Mouse (Mus musculus): Measurements from ENCODE around the gene Fam193a. TPM values are rescaled to one million over a fixed set of nuclear protein-coding genes. Genes with fewer than 3 reads are reported as not detected.
A peak's percentile ranks its signal among the peaks of the same experiment; 100 is the strongest.

The Fam193a gene
- polyA plus RNA-seq, 1 experiment from 2014 or later, result 16.9 TPM

DNA sequence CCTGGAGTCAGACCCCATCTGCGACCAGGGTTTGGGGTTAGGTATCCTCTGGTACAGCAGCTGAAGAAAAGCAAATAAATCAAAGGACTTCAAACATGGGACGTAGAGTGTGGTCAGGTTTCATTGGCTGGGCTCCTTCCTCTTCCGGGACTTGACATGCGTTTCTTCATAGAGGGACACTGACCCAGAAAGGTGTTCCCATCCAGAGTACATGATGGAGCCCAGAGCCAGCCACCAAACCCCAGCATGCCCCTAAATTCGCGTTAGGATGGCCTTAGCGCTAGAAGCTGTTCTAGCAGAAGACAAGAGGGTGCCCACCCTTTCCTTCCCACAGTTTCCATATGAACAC lies 144.5 kb downstream of the Fam193a start:
- Histone ChIP-seq H3K4me1 (ENCODE audit: control insufficient read depth, insufficient read depth, low read length) (peaks cover 4% of the 10 kb centered on the region; the same call in 1 of the 2 replicates), H3K36me3 (ENCODE audit: control insufficient read depth, insufficient read depth, low read length) (no peaks in the 10 kb centered on the region), H3K4me3 (ENCODE audit: low read depth, low read length) (peak overlapping the region; percentile 48), H3K9ac (ENCODE audit: low read length) (no peak overlapping the region), H3K27me3 (replicated peaks; ENCODE audit: control insufficient read depth, insufficient read depth, low read length) (no peaks in the 10 kb centered on the region; the same call in 1 of the 2 replicates), H3K4me2 (ENCODE audit: low read length) (peak overlapping the region; percentile 97), H3K9me3 (replicated peaks; ENCODE audit: control insufficient read depth, low read length) (no peaks in the 10 kb centered on the region), H3K27ac (ENCODE audit: low read depth, low read length) (no peak overlapping the region)
- WGBS, result 26% methylated on average over 7 of the region's 7 CpGs
- ATAC-seq (no peak; the same call in 1 of the 2 replicates), DNase-seq (ENCODE audit: low spot score) (no peak)

DNA sequence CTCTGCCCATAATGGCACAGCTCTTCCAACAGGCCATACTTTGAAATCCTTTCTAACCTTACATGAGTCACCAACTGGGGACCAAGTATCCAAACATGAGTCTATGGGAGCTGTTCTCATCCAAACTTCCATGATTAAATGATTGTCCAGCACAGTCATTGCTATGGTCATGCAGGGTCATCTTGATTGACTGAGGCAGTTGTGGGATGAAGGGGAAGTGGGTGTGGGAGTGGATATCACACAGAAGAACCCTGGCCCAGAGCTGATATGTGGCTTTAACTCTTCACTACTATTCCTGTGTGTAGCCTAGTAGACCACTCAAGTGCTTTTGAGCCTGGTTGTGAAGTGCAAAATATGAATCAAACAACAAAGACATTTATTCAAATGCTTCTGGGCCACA lies 145.4 kb downstream of the Fam193a start:
- H3K4me3 ChIP-seq (ENCODE audit: low read depth, low read length), result no peak overlapping the region

GRCm38 (mm10) chr5:34517913-34518312 lies 148.2 kb downstream of the Fam193a start:
- H3K36me3 ChIP-seq (ENCODE audit: control insufficient read depth, insufficient read depth, low read length), result no peaks in the 10 kb centered on the region
- no peaks in the 10 kb centered on the region for H3K27me3 ChIP-seq (replicated peaks; ENCODE audit: control insufficient read depth, insufficient read depth, low read length)
- ATAC-seq, result no peak
- DNase-seq (ENCODE audit: low spot score), result peak; percentile 69
- 30% methylated on average over 3 of the region's 3 CpGs for WGBS
- H3K9ac ChIP-seq (ENCODE audit: low read length), result no peak overlapping the region
- H3K4me2 ChIP-seq (ENCODE audit: low read length), result no peak overlapping the region
- no peaks in the 10 kb centered on the region for H3K9me3 ChIP-seq (replicated peaks; ENCODE audit: control insufficient read depth, low read length)
- H3K4me3 ChIP-seq (ENCODE audit: low read depth, low read length), result no peak overlapping the region
- H3K4me1 ChIP-seq (ENCODE audit: control insufficient read depth, insufficient read depth, low read length), result peaks cover 4% of the 10 kb centered on the region; the same call in 1 of the 2 replicates
- no peak overlapping the region for H3K27ac ChIP-seq (ENCODE audit: low read depth, low read length)

More for the DNA sequence above, 145.4 kb downstream of the Fam193a start:
- no peak for DNase-seq (ENCODE audit: low spot score)
- H3K36me3 ChIP-seq (ENCODE audit: control insufficient read depth, insufficient read depth, low read length), result no peaks in the 10 kb centered on the region
- no peaks in the 10 kb centered on the region; the same call in 1 of the 2 replicates for H3K27me3 ChIP-seq (replicated peaks; ENCODE audit: control insufficient read depth, insufficient read depth, low read length)
- H3K9ac ChIP-seq (ENCODE audit: low read length), result no peak overlapping the region
- H3K27ac ChIP-seq (ENCODE audit: low read depth, low read length), result no peak overlapping the region
- H3K4me2 ChIP-seq (ENCODE audit: low read length), result no peak overlapping the region
- peaks cover 4% of the 10 kb centered on the region; the same call in 1 of the 2 replicates for H3K4me1 ChIP-seq (ENCODE audit: control insufficient read depth, insufficient read depth, low read length)
- ATAC-seq, result no peak
- no peaks in the 10 kb centered on the region for H3K9me3 ChIP-seq (replicated peaks; ENCODE audit: control insufficient read depth, low read length)

DNA sequence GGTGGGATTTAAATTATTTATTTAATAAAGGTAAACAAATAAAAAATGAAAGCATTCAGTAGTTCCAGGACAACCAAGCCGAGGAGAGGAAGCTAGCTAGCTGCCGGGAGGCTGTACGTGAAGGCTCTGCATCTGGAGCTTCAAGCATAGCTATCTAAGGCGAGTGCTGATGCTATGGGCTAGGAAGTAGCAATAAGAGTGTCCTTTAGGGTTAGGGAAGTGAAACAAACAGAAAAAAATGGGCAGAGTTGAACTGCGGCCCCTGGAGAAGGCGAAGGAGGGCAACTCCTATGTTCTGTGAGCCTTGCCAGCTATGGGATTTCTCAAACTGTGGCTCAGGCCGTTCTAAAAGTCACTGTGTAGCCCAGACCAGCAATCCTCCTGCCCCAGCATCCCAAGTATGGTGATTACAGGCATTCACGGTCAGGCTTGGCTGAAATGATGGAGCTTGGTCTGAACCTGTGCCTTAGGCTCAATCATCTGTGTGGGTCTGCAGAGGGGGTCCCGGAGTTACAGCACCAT lies 149.7 kb downstream of the Fam193a start:
- Histone ChIP-seq H3K27me3 (replicated peaks; ENCODE audit: control insufficient read depth, insufficient read depth, low read length) (no peaks in the 10 kb centered on the region), H3K36me3 (ENCODE audit: control insufficient read depth, insufficient read depth, low read length) (no peaks in the 10 kb centered on the region), H3K4me3 (ENCODE audit: low read depth, low read length) (no peak overlapping the region), H3K9ac (ENCODE audit: low read length) (no peak overlapping the region), H3K9me3 (replicated peaks; ENCODE audit: control insufficient read depth, low read length) (no peaks in the 10 kb centered on the region), H3K4me1 (ENCODE audit: control insufficient read depth, insufficient read depth, low read length) (no peaks in the 10 kb centered on the region), H3K4me2 (ENCODE audit: low read length) (no peak overlapping the region), H3K27ac (ENCODE audit: low read depth, low read length) (no peak overlapping the region)
- DNase-seq (ENCODE audit: low spot score) (no peak), ATAC-seq (no peak)
- 86% methylated on average over 9 of the region's 9 CpGs for WGBS

DNA sequence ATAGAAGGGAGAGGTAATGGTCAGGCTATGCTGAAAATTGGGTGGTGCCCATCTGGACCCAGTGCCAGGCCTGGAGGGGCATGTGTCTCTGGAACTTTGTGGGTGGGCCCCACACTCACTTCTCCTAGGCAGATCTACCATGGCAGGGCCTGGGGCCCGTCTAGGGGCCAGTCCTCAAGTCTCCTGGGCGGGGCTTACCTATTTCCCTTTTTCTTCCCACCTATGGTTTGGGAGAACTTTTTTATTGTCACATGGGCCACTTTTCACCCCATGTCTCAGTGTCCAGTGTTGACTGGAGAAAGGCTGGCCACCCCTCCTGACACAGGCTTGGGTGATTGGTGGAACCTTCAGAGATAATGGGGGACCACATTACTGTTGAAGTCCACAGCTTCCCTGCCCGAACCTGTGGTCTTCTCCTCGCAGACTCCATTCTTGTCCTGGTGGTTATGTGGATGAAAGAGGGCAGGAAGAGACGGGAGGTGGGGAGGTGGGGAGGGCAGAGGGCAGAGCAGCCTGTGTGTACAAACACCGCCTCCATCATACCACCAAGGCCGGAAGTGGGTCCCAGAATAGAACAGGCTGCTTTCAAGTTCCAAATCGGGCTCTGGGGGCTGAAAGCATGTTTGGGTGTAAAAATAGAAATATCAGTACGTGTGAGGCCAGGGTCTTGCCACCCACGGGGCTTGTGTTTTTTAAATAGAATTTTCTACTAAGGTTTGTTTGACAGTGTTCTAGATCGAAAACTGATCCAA lies 150.9 kb downstream of the Fam193a start:
- no peaks in the 10 kb centered on the region for H3K4me1 ChIP-seq (ENCODE audit: control insufficient read depth, insufficient read depth, low read length)
- DNase-seq (ENCODE audit: low spot score), result no peak
- no peaks in the 10 kb centered on the region for H3K36me3 ChIP-seq (ENCODE audit: control insufficient read depth, insufficient read depth, low read length)
- no peak overlapping the region for H3K9ac ChIP-seq (ENCODE audit: low read length)
- no peak overlapping the region for H3K27ac ChIP-seq (ENCODE audit: low read depth, low read length)
- H3K4me3 ChIP-seq (ENCODE audit: low read depth, low read length), result no peak overlapping the region
- no peaks in the 10 kb centered on the region for H3K27me3 ChIP-seq (replicated peaks; ENCODE audit: control insufficient read depth, insufficient read depth, low read length)
- no peak for ATAC-seq
- no peak overlapping the region for H3K4me2 ChIP-seq (ENCODE audit: low read length)
- 77% methylated on average over 11 of the region's 11 CpGs for WGBS
- no peaks in the 10 kb centered on the region for H3K9me3 ChIP-seq (replicated peaks; ENCODE audit: control insufficient read depth, low read length)

DNA sequence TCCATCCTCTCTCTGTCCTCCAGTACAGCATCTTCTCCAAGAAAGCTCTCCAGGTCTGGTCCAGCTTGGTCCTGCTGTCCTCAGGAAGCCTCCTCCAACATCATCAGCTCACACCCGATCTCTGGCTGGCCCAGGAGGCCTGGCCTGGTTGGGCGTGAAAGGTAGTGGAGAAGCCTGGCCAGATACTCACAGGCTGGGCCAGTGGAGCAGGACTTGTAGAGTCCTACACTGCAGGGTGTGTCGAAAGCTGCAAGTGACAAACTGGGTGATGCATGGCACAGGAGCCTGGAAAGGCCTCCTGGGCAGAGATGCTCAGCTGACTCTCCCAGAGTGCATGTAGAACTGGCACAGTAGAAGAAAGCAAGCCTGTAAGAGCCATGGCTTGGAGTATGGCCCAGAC lies 151.6 kb downstream of the Fam193a start:
- H3K27ac ChIP-seq (ENCODE audit: low read depth, low read length), result no peak overlapping the region
- DNase-seq (ENCODE audit: low spot score), result no peak
- H3K36me3 ChIP-seq (ENCODE audit: control insufficient read depth, insufficient read depth, low read length), result no peaks in the 10 kb centered on the region
- H3K9me3 ChIP-seq (replicated peaks; ENCODE audit: control insufficient read depth, low read length), result no peaks in the 10 kb centered on the region
- ATAC-seq, result no peak
- WGBS, result 83% methylated on average over 3 of the region's 3 CpGs
- H3K4me2 ChIP-seq (ENCODE audit: low read length), result no peak overlapping the region
- H3K4me1 ChIP-seq (ENCODE audit: control insufficient read depth, insufficient read depth, low read length), result no peaks in the 10 kb centered on the region
- no peaks in the 10 kb centered on the region for H3K27me3 ChIP-seq (replicated peaks; ENCODE audit: control insufficient read depth, insufficient read depth, low read length)
- no peak overlapping the region for H3K4me3 ChIP-seq (ENCODE audit: low read depth, low read length)
- H3K9ac ChIP-seq (ENCODE audit: low read length), result no peak overlapping the region

DNA sequence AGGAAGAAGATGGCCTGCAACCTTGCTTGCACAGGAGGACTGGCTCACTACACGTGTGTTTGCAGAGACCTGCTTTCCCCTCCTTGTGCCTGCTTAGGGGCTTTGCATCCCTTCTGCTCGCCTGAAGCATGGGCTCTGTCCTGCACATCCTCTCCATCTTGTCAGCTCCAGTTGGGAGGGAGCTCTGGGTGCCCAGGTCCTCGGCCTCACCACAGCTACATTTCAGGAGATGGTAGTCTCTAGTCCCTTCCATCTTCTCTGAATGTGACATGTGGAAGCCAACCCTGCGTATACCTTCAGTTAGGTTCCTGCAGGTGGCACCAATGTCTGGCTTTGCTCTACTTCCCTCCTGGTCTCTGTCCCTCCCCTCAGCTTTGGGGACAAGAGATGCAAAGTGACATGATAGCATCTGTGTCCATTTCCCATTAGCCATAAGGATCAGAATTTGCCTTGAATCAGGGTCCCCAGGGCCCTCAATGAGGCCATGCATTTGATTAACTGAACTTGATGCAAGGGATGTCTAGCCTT lies 154.3 kb downstream of the Fam193a start:
- Histone ChIP-seq H3K36me3 (ENCODE audit: control insufficient read depth, insufficient read depth, low read length) (no peaks in the 10 kb centered on the region), H3K27me3 (replicated peaks; ENCODE audit: control insufficient read depth, insufficient read depth, low read length) (no peaks in the 10 kb centered on the region), H3K4me3 (ENCODE audit: low read depth, low read length) (no peak overlapping the region), H3K4me2 (ENCODE audit: low read length) (no peak overlapping the region), H3K27ac (ENCODE audit: low read depth, low read length) (no peak overlapping the region), H3K4me1 (ENCODE audit: control insufficient read depth, insufficient read depth, low read length) (no peaks in the 10 kb centered on the region), H3K9ac (ENCODE audit: low read length) (no peak overlapping the region), H3K9me3 (replicated peaks; ENCODE audit: control insufficient read depth, low read length) (no peaks in the 10 kb centered on the region)
- DNase-seq (ENCODE audit: low spot score), result no peak
- ATAC-seq, result no peak
- WGBS, result 58% methylated on average over 4 of the region's 4 CpGs

- ATAC-seq, result no peak
- H3K27ac ChIP-seq (ENCODE audit: low read depth, low read length), result no peak overlapping the region
- no peaks in the 10 kb centered on the region for H3K4me1 ChIP-seq (ENCODE audit: control insufficient read depth, insufficient read depth, low read length)
- H3K9ac ChIP-seq (ENCODE audit: low read length), result no peak overlapping the region
- no peak overlapping the region for H3K4me3 ChIP-seq (ENCODE audit: low read depth, low read length)
- H3K27me3 ChIP-seq (replicated peaks; ENCODE audit: control insufficient read depth, insufficient read depth, low read length), result no peaks in the 10 kb centered on the region
- DNase-seq (ENCODE audit: low spot score), result no peak
- no peak overlapping the region for H3K4me2 ChIP-seq (ENCODE audit: low read length)
- no peaks in the 10 kb centered on the region for H3K36me3 ChIP-seq (ENCODE audit: control insufficient read depth, insufficient read depth, low read length)
- no peaks in the 10 kb centered on the region for H3K9me3 ChIP-seq (replicated peaks; ENCODE audit: control insufficient read depth, low read length)
Measured at GRCm38 (mm10) chr5:34524511-34524910, 154.8 kb downstream of the Fam193a start.
